Mouse (Mus musculus) cerebellum, adult 8-10 months (tissue): ENCODE results near the gene Ncoa3.
"Not testable (repeated sequence)": the region's sequence is repeated elsewhere in the genome, so short reads cannot be mapped to it uniquely, and the experiment has no call there.

ENCODE experiments used
- DNase-seq: peaks from one replicate; pipeline ENCODE4 v3.0.0; 2022

Gene Ncoa3

DNA sequence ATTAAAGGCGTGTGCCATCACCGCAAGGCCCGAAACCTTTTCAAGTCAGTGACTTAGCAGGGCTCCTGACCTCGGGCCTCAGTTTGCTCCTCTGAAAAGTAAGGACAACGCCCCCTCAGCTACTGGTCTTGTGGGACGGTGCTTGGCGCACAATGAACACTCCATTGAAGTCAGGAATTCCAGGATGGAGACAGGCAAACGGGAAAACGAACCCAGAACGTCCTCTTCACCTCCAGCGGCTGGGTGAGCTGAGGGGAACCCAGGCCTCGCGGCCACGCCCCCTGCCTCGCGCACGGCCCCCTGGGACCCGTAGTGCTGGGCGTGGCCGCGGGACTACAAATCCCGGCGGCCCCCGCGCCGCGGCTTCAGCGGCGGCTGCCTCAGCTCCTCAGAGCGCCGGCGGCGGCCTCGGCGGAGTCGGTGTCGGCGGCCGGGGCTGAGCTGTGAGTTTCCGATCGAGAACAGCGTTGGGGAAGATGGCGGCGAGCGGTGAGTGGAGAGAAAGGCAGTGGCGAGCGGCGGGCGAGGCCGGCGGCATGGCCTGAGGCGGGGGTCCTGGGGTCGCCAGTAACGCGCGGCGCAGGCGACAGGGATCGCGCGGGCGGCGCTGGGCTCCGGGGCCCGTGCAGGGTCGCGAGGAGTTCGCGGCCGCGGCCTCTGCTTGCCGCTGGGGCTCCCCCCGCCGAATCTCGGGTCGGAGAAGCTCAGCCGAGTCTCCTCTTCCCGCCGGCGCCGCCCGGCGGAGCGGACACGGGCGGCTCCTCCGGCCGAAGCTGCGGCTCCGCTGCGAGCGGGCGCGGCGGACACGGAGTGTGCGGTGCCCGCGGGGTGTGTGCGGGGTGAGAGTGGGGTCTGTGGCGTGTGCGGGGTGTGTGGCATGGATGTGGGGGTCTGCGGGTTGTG, at the start of gene Ncoa3:
TSS of gene Ncoa3 (plus strand) at position 367 of the 903 bp plus-strand sequence.
- DNase-seq, result peak; percentile 86

DNA sequence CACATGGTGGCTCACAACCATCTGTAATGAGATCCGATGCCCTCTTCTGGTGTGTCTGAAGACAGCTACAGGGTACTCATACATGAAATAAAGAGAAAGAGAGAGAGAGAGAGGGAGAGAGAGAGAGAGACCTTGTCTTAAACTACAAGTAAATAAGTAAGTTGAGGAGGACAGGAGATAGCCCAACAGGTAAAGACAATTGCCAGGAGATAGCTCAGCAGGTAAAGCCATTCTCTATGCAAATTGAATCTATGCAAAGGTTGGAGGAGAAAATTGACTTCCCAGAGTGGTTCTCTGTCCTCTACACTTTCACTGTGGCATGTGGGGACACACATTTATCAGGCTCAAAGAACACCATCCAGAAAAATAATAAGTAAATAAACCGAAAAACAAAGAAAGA, 49.3 kb upstream of the Ncoa3 start:
- DNase-seq, result no peak

GRCm38 (mm10) chr2:165944576-165945351, 47.7 kb upstream of the Ncoa3 start:
- no peak for DNase-seq

DNA sequence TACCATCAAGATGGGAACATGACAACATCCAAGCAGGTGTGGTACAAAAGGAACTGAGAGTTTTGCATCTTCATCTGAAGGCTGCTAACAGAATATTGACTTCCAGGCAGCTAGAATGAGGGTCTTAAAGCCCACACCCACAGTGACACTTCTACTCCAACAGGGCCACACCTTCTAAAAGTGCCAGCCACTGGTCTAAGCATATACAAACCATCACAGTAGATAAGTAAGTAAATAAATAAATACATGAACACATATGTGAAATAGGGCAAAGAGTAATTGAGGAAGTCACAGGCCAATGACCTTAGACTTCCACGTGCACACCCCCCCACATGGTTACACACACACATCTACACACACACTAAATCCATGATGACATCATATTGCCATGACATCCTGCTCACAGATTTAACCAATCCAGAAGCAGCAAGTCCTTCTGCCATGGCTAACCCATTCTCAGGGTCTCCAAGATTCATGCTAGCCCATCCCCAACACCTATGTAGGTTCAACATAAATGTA, 46.3 kb upstream of the Ncoa3 start:
- no peak for DNase-seq

GRCm38 (mm10) chr2:165948007-165948406, 44.4 kb upstream of the Ncoa3 start:
- DNase-seq, result no peak

DNA sequence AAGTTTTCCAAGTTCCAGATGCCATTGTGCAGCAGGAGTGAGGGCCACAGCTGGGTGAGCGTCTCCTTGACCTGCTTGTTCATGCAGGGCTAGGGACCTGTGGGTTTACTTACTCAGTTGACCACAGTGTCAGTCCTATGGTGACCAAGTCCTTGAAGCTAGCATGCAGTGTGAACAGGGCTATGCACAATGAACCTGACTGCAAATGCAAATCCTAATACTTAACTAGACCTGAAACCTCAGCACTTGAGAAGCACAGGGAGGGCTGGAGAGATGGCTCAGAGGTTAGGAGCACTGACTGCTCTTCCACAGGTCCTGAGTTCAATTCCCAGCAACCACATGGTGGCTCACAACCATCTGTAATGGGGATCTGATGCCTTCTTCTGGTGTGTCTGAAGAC, 43.7 kb upstream of the Ncoa3 start:
- not testable (repeated sequence) for DNase-seq

- DNase-seq, result no peak
Observed at GRCm38 (mm10) chr2:165949719-165950118, 42.7 kb upstream of the Ncoa3 start.

- DNase-seq, result no peak
Observed at GRCm38 (mm10) chr2:165951432-165952068, 40.9 kb upstream of the Ncoa3 start.

DNA sequence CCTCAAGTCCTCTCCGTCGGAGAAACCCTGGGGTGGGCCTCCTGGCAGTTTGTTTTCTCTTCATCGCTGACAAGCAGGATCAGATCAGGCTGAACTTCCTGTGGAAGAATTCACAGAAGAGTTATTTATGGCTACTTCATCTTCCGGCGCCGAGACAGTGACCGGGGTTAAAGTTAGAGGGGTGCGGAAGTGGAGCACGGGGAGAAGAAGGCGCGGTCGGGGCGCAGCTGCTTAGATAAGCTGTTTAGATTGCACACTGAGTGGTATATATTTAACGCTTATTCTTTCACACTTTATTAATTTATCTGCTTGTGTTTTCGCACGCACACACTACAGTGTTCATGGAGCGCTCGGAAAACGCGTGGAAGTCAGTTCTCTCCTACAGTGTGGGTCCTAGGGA, 37.6 kb upstream of the Ncoa3 start:
- DNase-seq, result no peak

DNA sequence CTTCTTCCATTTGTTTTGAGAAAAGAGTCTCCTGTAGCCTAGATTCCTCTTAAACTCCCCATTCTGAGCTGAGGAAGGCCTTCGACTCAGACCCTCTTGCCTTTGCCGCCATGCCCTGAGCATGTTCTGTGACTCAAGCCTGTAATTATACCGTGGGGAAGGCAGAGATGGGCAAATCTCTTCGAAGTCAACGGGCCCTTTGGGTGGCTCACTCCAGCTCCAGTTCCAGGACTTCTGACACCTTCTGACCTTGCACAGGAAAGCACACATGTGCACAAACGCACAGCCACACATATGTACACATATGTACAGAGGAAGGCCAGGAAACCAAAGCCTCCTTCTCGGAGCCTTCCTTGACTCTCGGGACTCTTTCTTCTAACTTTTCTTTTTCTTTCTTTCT, 37.0 kb upstream of the Ncoa3 start:
- DNase-seq, result no peak

GRCm38 (mm10) chr2:165956096-165956740, 36.2 kb upstream of the Ncoa3 start:
- DNase-seq, result no peak

GRCm38 (mm10) chr2:165957257-165957828, 35.1 kb upstream of the Ncoa3 start:
- DNase-seq, result no peak

DNA sequence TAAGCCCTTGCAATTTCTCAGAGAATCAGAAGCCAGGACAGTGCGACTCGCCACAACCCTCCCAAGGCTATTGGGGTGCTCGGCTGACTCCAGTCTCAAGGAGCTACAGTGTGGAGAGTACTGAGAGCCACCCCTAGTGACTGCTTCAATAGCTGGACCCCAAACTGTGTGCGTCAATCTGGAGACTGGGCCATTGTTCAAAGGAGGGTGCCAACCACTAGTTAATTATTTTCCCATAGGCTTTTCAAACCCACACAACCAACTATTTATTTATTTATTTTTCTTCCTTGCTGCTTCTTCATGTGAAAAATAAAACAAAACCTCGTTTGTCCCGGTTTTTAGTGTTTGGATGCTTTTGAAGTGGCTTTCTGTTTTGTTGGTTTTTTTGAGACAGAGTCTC, 33.9 kb upstream of the Ncoa3 start:
- no peak for DNase-seq

DNA sequence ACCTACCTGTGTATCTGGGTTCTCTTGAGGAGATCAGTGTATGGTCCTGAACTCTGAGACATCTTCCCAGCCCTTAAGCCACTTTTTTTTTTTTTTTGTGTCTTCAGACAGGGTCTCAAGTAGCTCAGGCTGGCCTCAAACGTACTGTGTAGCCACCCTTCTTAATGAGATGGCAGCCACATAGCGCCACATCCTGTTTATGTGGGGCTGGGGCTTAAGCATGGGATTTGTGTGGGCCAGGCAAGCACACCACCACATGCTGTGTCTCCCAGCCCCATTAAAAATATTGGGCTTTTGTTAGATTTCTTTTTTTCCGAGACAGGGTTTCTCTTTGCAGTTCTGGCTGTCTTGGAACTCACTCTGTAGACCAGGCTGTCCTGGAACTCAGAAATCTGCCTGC, 31.7 kb upstream of the Ncoa3 start:
- no peak for DNase-seq

DNA sequence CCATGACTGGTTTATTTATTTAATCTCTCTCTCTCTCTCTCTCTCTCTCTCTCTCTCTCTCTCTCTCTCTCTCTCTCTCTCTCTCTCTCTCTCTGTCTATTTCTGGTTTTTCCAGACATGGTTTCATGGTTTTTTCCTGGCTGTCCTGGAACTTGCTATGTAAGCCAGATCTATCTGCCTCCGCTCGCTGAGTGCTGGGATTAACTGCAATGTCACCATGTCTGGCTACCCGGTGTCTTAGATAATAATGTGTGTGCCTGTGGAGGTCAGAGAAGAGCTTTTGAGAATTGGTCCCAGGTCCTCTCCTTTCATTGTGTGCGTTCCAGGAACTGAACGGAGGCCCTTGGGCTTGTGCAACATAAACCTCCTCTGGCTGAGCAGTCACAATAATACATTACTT, 29.6 kb upstream of the Ncoa3 start:
- no peak for DNase-seq

DNA sequence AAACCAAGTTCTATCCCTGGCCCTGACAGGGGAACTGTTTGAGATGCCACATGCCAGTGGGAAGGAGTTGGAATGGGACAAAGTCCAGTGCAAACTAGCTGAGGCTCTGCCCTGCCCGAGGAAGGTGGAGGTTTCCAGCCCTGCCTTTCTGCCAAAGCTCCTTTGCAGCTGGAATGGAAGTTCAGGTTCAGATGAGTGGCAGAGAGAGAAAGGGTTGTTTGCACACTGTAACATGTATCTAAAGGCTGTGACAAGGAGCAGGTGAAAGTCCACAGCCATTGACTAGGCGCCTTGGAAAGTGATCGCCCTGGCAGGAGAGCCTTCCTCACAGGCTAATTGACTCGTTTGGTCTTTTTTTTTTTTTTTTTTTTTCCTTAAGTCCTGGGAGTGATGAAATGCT, 28.3 kb upstream of the Ncoa3 start:
- DNase-seq, result no peak

DNA sequence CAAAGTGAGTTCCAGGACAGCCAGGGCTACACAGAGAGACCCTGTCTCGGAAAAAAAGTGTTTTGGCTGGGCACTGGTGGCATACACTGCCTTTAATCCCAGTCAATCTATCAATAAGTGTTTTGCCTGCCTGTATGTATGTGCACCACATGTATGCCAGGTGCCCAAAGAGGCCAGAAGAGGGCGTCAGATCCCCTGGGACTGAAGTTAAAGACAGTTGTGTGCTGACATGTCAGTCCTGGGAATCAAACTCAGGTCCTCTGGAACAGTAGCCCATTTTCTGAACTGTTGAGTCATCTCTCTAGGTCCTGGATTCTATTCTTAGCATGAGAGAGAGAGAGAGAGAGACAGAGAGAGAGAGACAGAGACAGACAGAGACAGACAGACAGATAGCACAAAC, 25.4 kb upstream of the Ncoa3 start:
- no peak for DNase-seq

GRCm38 (mm10) chr2:165967823-165968555, 24.4 kb upstream of the Ncoa3 start:
- no peak for DNase-seq

- DNase-seq, result no peak
Observed at GRCm38 (mm10) chr2:165968876-165969275, 23.6 kb upstream of the Ncoa3 start.

DNA sequence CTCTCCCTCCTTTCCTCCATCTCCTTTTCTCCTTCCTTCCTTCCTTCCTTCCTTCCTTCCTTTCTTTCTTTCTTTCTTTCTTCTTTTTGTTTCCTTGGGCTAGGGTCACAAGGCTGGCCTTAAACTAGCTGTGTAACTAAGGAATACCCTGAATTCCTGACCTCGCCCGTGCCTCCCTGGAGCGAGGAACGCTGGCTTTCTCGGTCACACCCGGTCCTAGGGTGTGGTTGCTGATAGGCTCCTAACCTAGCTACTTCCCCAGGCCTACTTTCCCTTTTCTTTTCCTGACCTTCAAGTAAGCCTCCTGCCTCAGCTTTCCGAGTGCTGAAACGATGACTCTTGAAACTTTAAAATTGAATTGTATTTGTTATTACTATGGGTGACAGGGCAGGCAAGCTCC, 23.0 kb upstream of the Ncoa3 start:
- no peak for DNase-seq

DNA sequence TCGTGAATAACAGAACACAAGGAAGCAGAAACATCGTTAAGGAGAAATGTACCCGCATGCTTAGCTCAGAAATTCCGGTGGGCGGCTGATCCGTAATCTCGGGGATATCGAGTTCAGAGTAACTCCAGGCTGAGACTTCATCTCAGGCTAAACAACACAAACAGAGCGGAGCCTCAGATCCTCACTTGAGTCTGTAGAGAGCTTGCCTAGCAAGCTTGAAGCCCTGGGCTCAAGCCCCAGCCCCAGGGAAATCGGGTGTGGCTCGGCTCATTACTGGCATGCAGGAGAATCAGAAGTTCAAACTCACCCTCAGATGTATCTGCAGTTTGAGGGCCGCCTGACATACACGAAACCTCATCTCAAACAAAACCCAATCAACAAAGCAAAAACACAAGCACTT, 22.5 kb upstream of the Ncoa3 start:
- DNase-seq, result no peak

DNA sequence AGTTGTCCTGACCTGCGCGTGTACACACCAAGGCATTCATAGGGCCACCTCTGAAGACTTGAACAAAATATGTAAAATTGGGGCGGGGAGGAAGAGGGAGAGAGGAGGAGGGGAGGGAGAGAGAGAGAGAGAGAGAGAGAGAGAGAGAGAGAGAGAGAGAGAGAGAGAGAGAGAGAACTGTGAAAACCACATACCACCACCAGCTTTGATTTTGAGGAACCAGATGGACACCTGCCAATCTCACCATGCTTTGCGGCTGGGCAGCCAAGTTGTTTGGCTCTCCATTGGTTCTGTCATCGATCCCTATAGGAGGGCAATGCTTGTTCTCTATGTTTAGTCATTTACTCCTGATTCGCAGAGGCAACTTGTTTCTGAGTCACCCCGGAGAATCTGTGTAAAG, 21.7 kb upstream of the Ncoa3 start:
- DNase-seq, result no peak
